Mouse (Mus musculus) olfactory bulb, adult 2 months (tissue): Measurements from ENCODE around the gene Pltp.

Experiments used
- CTCF ChIP-seq: fragments of 200-500 bp; IDR thresholded peaks from 2 replicates; pipeline ENCODE4 v1.5.1; 2012; ENCODE audit warnings: low read depth, mild to moderate bottlenecking, low read length, moderate library complexity; ENCODE audit not compliant: insufficient read depth
- POLR2A ChIP-seq: fragments of 200-500 bp; IDR thresholded peaks from 2 replicates; pipeline ENCODE4 v1.6.1; 2012; ENCODE audit warnings: mild to moderate bottlenecking, low read depth, low read length, moderate library complexity; ENCODE audit not compliant: insufficient read depth

DNA sequence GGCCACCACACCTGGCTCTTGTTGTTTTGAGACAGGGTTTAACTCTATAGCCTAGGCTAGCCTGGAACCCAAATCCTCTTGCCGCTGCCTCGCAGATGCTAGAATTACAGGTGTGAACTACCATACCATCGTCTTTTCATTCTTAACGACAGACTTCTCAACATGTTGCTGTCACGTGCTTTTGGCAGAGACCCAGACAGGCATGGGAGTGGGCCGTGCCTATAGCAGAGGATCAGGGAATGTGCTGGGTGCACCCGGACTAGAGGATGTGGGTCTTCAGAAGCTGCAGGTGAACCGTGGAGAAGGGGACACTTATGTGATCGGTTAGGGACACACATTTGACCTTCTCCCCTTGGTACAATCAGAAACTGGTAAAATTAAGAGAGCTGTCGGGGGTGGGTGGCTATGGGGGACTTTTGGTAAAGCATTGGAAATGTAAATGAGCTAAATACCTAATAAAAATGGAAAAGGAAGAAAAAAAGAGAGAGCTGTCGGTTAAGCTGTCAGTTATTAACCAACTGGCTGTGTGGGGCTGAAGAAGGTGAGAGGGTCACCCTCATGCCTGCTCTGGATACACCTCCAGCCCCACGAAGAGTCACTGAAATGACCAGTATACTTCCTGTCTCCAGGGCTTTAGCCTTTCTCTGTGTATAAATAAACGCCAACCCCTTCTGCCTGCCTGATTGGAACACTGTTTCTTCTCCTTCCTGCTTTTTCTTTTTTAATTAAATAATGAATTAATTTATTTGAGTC, 57.1 kb downstream of the Pltp start:
- TF ChIP-seq CTCF (no peak), POLR2A (no peak)
